Mouse (Mus musculus): Measurements from ENCODE around the gene Rps3.

DNA sequence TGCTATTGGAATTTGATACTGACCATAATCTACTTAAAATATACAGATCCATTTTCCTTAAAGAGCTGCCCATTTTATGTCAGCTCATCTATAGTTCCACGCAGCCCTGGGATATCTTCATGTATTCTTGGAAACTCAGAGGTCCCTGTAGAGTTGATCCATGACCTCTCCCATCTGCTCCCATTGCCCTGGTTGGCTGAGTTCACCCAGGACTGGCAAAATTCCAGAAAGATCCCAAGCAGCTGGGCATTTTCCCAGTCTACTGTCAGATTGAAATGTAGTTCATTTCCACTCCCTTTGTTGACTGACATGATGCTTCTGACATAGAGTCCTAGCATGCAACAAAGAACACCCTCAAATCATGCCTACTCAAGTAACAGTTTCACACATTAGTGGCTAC is 15.6 kb upstream of the Rps3 start:
- no peak for TF ChIP-seq POLR2A (IDR thresholded peaks at IDR 0.05; ENCODE audit: insufficient read depth, low read depth, low read length)
- TF ChIP-seq CTCF (IDR thresholded peaks at IDR 0.05; ENCODE audit: insufficient read depth, low read depth, low read length): no peak

Data from olfactory bulb, adult 2 months (tissue).